Mouse (Mus musculus) T-helper 1 cell (primary cell): ENCODE results near the gene Nle1.
"Not testable (repeated sequence)": the region's sequence is repeated elsewhere in the genome, so short reads cannot be mapped to it uniquely, and the experiment has no call there.

Source experiments
- in situ Hi-C: fragments of 300-600 bp; cut with MboI, MseI; formaldehyde crosslinking; loops from one replicate; pipeline ENCODE4 v1.15.1; 2025; ENCODE audit warnings: high pct_unique_total_duplicates

The Nle1 gene

DNA sequence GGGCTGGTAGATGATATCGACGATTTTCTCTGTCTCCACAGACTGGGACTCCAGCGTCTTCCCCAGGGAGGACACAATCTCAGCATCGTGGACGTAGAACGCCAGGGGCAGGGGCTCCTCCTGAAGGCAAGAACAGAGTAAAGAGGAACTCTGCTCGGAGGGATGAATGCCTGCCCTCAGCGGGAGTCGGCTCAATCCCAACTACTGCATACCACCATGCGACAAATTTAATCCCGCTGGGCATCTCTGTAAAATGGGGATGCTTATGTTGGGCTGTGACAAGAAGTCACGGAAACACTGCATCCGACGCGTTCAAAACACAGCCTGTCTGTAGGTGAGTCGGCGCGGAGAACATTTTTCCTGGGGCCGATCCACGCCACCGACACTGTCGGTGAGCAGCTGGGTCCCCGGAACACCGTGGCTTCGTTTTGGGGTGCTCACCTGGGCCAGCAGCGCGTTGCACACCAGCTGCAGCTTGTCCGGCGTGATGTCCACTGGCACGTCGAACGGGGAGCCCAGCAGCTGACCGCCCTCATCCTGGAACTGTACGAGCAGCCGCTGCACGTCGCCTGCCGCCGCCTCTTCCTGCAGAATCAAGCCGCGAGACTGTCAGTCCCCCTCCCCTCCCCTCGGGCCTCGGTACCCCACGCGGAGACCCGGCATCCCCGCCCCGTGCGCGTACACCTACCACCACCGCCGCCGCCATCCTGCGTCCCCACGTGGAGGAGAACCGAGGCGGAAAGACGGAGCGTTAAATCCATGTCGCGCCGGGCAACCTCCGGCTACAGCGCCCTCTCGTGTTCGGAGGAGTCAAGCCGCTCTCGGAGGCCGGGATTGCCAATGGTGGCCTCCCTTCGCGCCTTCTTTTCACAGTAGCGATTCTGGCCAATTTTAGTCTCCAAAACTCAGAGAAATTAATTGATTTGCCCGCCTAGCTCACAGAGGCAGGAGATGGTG, at the start of gene Nle1:
Gene Nle1 (minus strand): TSS at position 761 of the 957 bp plus-strand sequence.
- in situ Hi-C loops, result no loop called here

DNA sequence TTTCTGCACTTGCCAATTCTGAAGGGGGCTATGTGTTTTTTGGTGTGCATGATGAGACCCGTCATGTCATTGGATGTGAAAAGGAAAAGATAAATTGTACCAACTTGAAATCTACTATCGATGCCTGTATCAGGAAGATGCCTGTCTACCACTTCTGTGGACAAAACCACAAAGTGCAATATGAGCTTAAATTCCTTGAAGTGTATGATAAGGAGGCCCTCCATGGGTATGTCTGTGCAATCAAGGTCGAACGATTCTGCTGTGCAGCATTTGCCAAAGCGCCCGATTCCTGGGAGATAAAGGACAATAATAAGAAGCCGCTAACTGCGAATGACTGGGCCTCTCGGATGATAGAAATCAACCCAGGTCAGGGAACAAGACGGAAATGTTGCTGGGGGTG, 48.7 kb upstream of the Nle1 start:
- in situ Hi-C loops, result no loop called here

DNA sequence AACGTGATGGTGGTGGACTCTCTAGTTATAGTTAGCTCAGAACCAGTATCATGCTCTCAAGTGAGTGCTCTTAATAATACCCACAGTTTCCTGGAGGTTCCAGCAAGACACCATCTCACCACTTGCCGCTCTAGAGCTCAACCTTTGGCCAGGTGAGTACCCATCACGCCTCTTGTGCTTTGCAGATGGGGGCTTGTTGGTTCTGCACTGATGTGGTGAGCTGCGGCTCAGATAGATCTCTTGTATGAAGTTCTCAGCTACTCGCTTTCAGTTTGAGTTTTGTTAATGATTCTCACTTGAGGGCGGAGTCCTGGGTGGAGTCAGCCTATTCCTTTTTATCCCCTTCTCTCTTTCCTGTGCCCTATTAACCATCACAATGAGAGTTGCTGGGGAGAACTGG, 46.4 kb upstream of the Nle1 start:
- in situ Hi-C loops, result no loop called here

DNA sequence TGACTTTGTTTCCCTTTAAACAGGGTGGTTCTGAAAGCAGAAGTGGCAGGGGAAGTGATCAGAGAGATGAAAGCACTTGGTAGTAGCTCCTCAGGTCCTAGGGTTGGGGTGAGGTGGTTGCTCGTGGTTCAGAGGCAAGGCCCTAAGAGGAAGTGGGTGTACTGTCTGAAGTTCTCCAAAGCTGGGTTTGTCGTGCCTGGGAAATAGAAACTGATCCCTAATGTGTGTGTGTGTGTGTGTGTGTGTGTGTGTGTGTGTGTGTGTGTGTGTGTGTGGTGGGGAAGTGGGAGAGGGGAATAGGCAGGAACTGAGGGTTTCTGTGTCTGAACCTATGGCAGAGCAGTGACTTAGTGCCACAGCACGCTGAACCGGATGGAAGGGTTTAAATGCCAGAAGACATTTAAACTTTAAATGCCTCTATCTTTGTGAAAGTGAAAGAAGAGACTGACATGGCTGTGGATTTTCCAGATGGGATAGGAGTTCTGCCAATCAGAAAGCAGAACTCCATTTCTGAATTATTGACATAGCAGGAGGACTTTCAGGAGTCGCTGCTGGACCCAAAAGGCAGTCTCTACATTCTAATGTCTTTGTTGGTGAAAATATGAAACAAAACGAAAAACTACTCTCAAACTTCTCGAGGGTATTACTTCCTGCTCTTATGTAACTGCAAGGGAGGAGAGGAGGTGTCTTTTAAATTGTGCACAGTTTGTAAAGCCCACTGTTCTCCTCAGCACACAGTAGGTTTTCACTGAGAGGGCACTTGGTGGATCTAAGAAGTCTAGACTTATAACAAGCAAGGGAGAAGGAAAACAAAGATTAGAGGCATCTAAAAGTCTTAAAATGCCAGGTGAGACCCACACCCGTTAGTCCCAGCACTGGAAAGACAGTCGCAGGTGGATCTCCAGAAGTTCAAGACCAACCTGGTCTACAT, 44.7 kb upstream of the Nle1 start:
- in situ Hi-C loops, result no loop called here

DNA sequence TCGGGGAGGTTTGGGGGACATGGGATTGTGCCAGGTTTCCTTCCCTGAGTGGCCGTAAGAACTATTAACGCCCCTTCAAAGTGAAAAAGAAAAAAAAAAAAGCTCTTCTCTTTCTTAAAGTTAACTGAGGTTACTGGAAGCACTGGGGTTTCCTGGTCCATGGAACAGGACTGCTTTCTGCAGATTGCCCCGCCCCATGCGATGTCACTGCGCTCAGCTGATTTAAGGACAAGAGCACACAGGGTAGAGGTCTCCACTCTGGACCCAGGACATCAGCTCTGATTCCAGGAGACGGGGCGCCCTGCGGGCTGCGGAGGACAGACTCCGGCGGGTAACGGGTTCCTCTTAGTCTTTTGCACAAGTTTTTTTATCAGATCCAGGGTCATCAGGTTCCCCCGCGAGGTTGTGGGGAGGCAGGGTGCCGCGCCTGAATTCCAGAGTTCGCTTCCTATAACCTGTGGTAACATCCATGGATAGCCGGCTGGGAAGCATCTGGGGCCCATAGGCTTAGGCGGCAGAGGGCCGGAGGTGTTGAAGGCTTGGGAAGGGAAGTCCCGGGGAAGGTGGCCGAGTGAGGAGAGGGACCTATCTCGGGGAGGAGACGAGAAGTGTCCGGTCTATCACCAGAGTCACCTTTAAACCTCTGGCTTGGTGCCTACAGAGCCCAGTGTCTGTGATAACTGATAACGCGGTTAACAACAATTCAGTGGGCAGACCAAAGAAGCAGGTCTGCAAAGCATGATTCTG, 43.8 kb upstream of the Nle1 start:
- in situ Hi-C loops, result no loop called here

DNA sequence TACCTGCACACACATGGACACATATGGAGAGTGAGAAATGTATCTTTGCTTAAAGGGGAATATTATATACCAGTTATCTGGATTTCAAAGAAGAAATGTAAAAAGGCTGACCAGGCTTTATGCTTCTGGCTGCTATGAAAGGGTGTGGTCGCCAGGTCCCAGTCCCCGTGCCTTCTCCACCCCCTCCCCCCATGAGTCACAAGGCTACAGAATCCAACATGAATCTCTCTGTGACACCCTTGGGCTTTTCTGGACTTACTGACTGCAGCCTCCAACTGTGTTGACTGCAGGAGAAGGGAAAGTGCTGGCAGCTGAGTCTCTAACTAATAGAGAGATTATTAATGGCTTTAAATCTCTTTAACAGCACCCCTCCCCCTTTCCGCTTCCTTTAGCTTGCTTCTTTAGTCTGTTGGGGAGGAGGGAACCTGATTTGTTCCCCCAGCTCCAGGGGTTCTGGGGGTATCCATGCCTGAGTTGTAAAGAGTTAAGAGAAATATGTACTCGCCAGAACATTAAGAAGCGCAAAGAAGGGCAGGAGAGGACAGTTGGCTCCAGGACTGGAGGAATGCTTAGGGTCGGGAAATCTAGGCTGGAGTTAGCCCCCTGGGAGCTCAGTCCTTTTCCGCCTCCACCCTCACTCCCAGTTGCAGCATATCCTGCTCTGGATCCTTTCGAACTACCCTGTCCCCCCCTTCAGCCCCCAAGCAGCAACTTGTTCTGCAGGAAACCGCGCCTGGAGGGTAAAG, 42.7 kb upstream of the Nle1 start, which contains the start of gene Slfn5:
Gene Slfn5 (plus strand): TSS at position 614 of the 746 bp plus-strand sequence.
- in situ Hi-C loops, result no loop called here

DNA sequence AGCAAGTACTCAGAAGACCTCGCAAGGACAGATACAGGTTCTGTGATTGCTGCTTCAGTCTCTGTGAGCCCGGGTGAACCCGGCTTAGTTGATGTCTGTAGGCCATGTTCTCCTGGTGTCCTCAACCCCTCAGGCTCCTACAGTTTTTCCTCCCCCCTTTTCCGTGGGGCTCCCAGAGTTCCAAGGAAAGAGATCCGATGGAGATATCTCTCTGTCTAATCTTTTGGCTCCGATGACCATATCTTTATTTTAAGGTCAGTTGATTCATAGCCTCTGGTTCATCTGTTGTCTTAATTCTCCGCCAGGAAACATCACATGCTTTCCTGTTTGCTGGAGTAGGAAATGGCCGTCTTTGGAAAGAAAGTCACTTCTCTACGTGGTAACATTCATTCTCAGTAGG, 40.8 kb upstream of the Nle1 start:
- in situ Hi-C loops, result no loop called here

DNA sequence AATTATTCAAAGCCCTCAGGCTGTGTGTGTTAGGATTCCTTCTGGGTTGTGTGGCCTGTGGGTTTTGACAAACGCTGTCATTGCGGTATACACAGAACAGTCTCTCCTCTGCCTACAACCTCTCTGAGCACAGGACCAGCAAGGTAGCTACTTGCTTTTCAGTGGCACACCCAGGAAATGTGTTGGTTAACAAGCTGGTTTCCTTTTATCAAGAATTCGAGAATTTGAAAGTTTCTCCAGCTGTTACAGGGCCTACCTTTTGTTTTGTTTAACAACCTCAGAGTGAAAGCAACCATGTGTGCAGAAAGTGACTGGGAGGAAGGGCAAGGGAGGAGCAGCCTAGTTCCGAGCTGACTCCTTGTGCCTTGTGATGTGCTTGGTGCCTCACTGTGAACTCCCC, 39.2 kb upstream of the Nle1 start:
- in situ Hi-C loops, result no loop called here

DNA sequence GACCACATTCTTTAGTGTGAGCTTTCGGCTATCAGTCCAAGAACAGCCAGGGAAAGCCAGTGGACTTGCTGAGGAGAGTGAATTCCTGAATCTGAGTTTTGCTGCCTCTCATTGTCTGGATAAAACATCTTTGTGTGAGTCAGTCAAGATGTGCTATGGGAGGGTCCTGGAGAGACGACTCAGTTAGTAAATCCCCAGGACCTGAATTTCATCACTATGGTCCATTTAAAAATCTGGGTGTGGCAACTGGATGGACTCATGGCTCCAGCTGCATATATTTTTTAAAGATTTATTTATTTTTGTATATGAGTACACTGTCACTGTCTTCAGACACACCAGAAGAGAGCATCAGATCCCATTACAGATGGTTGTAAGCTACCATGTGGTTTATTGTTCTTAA, 37.4 kb upstream of the Nle1 start:
- in situ Hi-C loops, result no loop called here

DNA sequence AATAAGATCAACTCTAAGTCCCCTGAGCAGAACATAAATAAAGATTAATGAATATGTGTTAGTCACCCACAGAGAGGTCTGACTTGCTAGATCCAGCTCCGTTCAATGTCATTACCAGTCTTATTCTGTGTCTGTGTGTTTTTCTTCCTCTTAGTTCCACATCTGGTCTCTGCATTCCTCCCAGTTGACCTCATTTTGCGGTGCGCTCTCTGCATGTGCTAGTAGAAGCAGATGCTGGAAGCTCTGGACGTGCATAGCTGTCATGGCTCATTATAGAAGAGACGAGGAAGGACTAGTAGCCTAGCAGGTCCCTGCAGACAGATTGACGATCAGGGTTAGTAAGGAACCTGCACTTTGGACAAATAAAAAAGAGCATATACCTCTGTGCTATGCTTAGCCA, 35.1 kb upstream of the Nle1 start:
- in situ Hi-C loops, result no loop called here

DNA sequence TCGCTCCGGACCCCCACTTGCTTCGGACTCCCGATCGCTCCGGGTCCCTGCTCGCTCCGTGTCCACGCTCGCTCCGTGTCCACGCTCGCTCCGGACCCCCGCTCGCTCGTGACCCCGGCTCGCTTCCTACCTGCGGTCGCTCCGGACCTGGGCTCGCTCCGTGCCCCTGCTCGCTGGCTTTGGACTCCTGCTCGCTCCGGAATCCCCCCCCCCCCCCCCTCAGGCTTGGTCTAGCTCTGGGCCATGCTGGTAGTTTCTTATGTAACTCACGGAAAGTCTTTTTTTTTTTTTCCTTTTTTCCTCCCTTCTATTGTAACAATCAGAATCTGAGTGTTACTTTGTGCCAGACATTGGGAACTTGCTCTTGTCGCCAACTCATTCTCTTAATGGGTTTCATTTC, 25.0 kb upstream of the Nle1 start:
- in situ Hi-C loops, result no loop called here

DNA sequence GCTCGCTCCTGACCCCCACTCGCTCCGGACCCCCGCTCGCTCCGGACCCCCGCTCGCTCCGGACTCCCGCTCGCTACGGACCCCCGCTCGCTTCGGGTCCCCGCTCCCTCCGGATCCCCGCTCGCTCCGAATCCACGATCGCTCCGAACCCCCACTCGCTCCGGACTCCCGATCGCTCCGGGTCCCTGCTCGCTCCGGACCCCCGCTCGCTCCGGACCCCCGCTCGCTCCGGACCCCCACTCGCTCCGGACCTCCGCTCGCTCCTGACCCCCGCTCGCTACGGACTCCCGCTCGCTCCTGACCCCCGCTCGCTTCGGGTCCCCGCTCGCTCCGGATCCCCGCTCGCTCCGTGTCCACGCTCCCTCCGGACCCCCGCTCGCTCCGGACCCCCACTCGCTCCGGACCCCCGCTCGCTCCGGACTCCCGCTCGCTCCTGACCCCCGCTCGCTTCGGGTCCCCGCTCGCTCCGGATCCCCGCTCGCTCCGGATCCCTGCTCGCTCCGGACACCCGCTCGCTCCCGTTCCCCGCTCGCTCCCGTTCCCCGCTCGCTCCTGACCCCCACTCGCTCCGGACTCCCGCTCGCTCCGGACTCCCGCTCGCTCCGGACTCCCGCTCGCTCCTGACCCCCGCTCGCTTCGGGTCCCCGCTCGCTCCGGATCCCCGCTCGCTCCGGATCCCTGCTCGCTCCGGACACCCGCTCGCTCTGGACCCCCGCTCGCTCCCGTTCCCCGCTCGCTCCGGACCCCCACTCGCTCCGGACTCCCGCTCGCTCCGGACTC, 23.6 kb upstream of the Nle1 start:
- in situ Hi-C loops, result not testable (repeated sequence)

DNA sequence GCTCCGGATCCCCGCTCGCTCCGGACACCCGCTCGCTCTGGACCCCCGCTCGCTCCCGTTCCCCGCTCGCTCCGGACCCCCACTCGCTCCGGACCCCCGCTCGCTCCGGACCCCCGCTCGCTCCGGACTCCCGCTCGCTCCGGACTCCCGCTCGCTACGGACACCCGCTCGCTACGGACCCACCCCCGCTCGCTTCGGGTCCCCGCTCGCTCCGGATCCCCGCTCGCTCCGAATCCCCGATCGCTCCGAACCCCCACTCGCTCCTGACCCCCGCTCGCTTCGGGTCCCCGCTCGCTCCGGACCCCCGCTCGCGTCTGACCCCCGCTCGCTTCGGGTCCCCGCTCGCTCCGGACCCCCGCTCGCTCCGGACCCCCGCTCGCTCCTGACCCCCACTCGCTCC, 22.9 kb upstream of the Nle1 start:
- in situ Hi-C loops, result not testable (repeated sequence)

DNA sequence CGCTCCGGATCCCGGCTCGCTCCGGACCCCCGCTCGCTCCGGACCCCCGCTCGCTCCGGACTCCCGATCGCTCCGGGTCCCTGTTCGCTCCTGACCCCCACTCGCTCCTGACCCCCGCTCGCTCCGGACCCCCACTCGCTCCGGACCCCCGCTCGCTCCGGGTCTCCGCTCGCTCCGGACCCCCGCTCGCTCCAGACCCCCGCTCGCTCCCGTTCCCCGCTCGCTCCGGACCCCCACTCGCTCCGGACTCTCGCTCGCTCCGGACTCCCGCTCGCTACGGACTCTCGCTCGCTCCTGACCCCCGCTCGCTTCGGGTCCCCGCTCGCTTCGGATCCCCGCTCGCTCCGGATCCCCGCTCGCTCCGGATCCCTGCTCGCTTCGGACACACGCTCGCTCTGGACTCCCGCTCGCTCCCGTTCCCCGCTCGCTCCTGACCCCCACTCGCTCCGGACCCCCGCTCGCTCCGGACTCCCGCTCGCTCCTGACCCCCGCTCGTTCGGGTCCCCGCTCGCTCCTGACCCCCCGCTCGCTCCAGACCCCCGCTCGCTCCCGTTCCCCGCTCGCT, 22.3 kb upstream of the Nle1 start:
- in situ Hi-C loops, result not testable (repeated sequence)

DNA sequence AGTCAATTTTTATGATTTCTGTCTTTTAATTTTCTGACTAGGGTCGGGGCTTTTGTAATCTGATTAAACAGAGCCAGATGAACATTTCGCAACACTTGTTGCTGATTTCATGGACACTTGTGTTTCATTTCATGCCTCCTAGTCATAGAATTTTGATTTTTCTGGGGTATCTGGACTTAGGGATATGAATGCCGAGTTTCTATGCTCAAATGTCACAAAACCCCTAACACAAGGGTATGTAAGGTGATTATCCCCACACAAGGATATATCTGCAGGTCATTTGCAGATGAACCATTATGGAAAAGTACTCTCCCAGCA, 21.4 kb upstream of the Nle1 start:
- in situ Hi-C loops, result no loop called here

DNA sequence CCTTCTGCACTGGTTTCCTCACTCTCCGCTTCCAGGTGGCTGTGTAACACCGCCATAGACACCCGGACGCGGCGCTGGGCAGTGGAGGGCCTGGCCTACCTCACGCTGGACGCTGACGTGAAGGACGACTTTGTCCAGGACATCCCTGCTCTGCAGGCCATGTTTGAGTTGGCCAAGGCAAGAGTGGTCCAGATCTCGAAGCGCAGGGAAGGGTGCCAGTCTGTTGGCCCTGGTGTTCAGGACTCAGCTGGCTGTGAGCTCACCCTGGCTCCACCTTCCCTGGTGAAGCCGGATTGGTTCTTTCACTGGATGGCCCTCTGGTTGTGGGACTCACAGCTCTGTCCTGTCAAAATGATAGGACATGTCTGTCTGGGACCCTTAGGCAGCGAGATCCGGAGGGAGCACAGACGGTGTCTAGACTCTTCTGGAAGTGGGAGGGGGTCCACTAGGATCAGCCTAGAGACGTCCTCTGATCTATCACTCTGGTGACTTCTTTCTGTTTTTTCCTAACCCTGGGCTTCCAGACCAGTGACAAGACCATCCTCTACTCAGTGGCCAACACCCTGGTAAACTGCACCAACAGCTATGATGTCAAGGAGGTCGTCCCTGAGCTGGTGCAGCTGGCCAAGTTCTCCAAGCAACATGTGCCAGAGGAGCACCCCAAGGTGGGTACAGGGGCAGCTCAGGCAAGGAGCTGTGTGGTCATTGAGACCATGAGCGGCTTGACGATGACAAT, 20.9 kb upstream of the Nle1 start:
- in situ Hi-C loops, result no loop called here

DNA sequence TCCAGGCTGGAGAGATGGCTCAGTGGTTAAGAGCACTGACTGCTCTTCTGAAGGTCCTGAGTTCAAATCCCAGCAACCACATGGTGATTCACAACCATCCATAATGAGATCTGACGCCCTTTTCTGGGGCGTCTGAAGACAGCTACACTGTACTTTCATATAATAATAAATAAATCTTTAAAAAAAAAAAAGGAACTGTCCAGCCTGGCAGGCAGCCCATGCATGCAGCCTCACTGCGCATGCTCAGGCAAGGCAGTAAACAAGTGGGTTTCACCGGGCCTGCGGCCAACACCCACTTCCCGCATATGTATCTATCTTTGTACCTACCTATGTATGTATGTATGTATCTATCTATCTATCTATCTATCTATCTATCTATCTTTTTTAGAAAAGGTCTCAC, 15.7 kb upstream of the Nle1 start:
- in situ Hi-C loops, result not testable (repeated sequence)

DNA sequence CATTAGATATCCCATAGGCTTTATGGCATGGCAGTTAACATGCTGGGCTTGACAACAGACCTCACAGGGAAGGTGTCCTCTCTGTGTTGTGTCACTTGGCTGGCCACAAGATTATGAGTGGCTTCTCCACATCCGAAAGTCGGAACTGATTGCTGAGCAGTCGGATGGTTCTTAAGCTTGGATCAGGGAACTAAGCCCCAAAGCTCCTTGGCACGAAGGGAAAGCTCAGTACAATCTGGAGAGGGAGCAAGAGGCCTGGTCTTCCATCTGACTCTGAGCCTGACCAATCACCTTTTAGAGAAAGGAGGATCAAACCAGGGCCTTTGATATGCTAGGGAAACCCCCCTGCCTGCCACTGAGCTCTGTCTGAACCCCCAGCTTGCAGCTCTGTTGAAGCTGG, 13.5 kb upstream of the Nle1 start:
- in situ Hi-C loops, result no loop called here

DNA sequence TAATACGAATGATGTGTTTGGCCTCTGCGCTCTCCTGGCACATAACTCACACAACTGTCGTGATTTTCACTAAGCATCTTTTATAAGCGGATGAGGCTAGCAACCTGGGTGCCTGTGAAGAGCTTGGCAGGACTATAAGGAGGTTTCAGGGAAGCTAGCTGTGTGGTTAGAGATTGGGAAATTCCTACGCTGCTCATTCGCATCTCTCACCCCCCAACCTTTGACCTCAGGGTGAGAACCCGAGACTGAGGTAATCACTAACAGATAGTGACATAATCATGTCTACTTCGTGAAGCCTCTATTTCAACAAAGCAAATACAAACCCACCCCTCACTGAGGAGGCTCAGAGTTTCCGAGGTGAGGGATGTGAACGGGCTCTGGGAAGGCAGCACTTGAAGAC, 12.6 kb upstream of the Nle1 start:
- in situ Hi-C loops, result no loop called here
